Mouse (Mus musculus): ENCODE data around the gene Nupl1. TPM values are rescaled to one million over a fixed set of nuclear protein-coding genes. Genes with fewer than 3 reads are reported as not detected.

Gene Nupl1
- total and polyA plus RNA-seq, 2 experiments = not detected

DNA sequence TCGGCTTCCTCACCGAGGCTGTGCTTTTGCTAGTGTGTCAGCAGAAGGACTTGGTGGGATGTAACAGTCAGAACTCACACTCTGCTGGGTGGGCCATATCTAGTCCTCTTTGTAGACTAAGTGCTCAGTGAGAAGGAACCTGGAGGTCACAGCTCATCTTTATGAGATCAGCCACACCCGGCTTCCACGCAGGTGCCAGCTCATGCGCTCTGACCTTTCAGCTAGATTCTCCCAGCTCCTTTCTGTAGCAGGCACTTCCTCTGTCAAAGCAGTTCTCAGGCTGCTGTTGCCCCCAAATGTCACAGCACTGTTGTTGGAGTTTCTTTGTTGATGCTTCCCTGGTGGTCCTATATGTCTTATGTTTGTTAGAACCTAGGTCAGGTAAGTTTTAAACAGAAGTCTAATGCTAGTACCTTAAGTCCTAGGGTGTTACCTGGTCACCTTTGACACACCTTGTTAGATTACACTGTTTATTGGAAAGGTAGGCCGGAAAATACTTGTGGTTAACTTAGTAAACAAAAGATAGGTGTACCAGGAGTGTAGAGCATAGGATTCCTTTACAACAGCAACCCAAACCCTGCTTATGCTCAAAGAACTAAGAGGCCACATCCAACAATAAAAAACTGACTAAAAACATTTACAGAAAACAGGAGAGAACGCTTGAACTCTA lies 35.1 kb upstream of the Nupl1 start:
- Histone ChIP-seq H3K4me1 (ENCODE audit: control insufficient read depth, insufficient read depth, low read length) (no peaks in the 10 kb centered on the region), H3K27ac (replicated peaks; ENCODE audit: insufficient read depth, low read depth, low read length) (no peak overlapping the region), H3K9ac (ENCODE audit: low read depth, low read length) (no peak overlapping the region), H3K79me2 (ENCODE audit: control insufficient read depth, insufficient read depth, low read length) (no peaks in the 10 kb centered on the region), H3K27me3 (ENCODE audit: control insufficient read depth, insufficient read depth, low read length) (no peaks in the 10 kb centered on the region), H3K4me3 (ENCODE audit: insufficient read depth, low read depth, low read length) (no peak overlapping the region), H3K36me3 (ENCODE audit: control insufficient read depth, insufficient read depth, low read length) (peaks cover 32% of the 10 kb centered on the region)
- DNase-seq (ENCODE audit: extremely low read depth, low read depth, low spot score) = no peak
- TF ChIP-seq POLR2A (IDR thresholded peaks at IDR 0.05; ENCODE audit: extremely low read depth, insufficient read depth, low read length) (no peak), CTCF (IDR thresholded peaks at IDR 0.05; ENCODE audit: low read depth, low read length) (no peak)
- 90% methylated on average over 7 of the region's 7 CpGs for WGBS

DNA sequence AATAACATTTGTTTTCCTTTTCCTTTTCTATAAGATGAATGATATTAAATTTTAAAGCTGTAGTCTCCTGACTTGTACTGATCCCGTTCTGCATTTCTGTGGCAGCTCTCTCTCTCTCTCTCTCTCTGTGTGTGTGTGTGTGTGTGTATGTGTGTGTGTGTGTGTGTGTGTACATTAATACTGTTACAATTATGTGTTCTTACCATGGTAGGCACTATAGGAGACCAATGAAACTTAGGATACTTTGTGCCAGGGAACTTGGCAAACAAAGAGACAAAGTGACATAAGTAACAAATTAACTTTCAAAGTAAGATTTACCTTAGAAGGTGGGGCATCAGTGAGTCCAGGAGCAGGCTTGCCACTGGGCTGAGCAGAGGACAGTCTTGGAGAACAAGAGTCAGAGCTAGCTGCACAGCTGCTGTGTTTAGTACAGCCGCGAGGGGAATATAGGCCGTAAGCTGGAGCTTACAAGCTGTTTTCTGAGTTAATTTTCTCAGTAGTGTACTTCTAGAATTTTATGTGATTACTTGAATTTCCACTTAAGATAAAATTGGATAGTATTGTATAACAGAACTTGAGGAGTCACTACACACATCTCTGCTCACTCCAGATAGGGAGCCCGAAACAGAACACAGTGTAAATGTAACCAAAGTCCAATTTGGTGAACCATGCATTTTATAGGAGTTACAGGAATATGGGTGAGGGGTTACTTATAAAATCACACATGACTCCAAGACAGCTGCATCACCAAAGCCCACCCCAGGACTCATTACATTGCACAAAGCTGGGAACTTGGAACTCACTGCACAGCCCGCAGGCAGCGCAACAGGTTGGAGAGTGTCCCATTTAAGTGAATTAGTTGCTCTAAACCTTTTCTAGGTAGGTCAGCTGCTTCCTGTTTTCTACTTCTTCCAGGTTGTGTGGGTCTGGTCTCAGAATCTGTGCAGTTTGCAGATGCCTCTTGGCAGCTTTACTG lies 24.4 kb upstream of the Nupl1 start:
- H3K4me3 ChIP-seq (ENCODE audit: insufficient read depth, low read depth, low read length) = no peak overlapping the region
- H3K9ac ChIP-seq (ENCODE audit: low read depth, low read length) = no peak overlapping the region
- WGBS = 75% methylated on average over 7 of the region's 7 CpGs
- peak; percentile 34 for DNase-seq (ENCODE audit: extremely low read depth, low read depth, low spot score)
- H3K27me3 ChIP-seq (ENCODE audit: control insufficient read depth, insufficient read depth, low read length) = no peaks in the 10 kb centered on the region
- no peak overlapping the region for H3K27ac ChIP-seq (replicated peaks; ENCODE audit: insufficient read depth, low read depth, low read length)
- TF ChIP-seq CTCF (IDR thresholded peaks at IDR 0.05; ENCODE audit: low read depth, low read length) = no peak
- no peak for TF ChIP-seq POLR2A (IDR thresholded peaks at IDR 0.05; ENCODE audit: extremely low read depth, insufficient read depth, low read length)
- H3K36me3 ChIP-seq (ENCODE audit: control insufficient read depth, insufficient read depth, low read length) = peaks cover 13% of the 10 kb centered on the region
- H3K4me1 ChIP-seq (ENCODE audit: control insufficient read depth, insufficient read depth, low read length) = peaks cover 3% of the 10 kb centered on the region
- peaks cover 5% of the 10 kb centered on the region; the same call in 1 of the 2 replicates for H3K79me2 ChIP-seq (ENCODE audit: control insufficient read depth, insufficient read depth, low read length)

- Histone ChIP-seq H3K27me3 (ENCODE audit: control insufficient read depth, insufficient read depth, low read length) (no peaks in the 10 kb centered on the region), H3K9ac (ENCODE audit: low read depth, low read length) (no peak overlapping the region), H3K4me3 (ENCODE audit: insufficient read depth, low read depth, low read length) (no peak overlapping the region), H3K4me1 (ENCODE audit: control insufficient read depth, insufficient read depth, low read length) (peaks cover 3% of the 10 kb centered on the region), H3K36me3 (ENCODE audit: control insufficient read depth, insufficient read depth, low read length) (peaks cover 7% of the 10 kb centered on the region), H3K27ac (replicated peaks; ENCODE audit: insufficient read depth, low read depth, low read length) (no peak overlapping the region), H3K79me2 (ENCODE audit: control insufficient read depth, insufficient read depth, low read length) (peaks cover 13% of the 10 kb centered on the region)
- DNase-seq (ENCODE audit: extremely low read depth, low read depth, low spot score) = no peak
- TF ChIP-seq POLR2A (IDR thresholded peaks at IDR 0.05; ENCODE audit: extremely low read depth, insufficient read depth, low read length) = no peak
- TF ChIP-seq CTCF (IDR thresholded peaks at IDR 0.05; ENCODE audit: low read depth, low read length) = no peak
- WGBS = 73% methylated on average over 6 of the region's 6 CpGs
Observed at GRCm38 (mm10) chr14:60273346-60273745, 22.1 kb upstream of the Nupl1 start.

- WGBS = 83% methylated on average over 6 of the region's 6 CpGs
- no peak for TF ChIP-seq CTCF (IDR thresholded peaks at IDR 0.05; ENCODE audit: low read depth, low read length)
- TF ChIP-seq POLR2A (IDR thresholded peaks at IDR 0.05; ENCODE audit: extremely low read depth, insufficient read depth, low read length) = no peak
- Histone ChIP-seq H3K27me3 (ENCODE audit: control insufficient read depth, insufficient read depth, low read length) (no peaks in the 10 kb centered on the region), H3K4me1 (ENCODE audit: control insufficient read depth, insufficient read depth, low read length) (no peaks in the 10 kb centered on the region; the same call in none of the 2 replicates), H3K9ac (ENCODE audit: low read depth, low read length) (no peak overlapping the region), H3K27ac (replicated peaks; ENCODE audit: insufficient read depth, low read depth, low read length) (no peak overlapping the region), H3K79me2 (ENCODE audit: control insufficient read depth, insufficient read depth, low read length) (peaks cover 17% of the 10 kb centered on the region), H3K36me3 (ENCODE audit: control insufficient read depth, insufficient read depth, low read length) (no peaks in the 10 kb centered on the region), H3K4me3 (ENCODE audit: insufficient read depth, low read depth, low read length) (no peak overlapping the region)
- DNase-seq (ENCODE audit: extremely low read depth, low read depth, low spot score) = peak; percentile 7
Observed at GRCm38 (mm10) chr14:60269333-60269732, 18.1 kb upstream of the Nupl1 start.

- Histone ChIP-seq H3K27ac (replicated peaks; ENCODE audit: insufficient read depth, low read depth, low read length) (peak within 1 kb of the TSS; percentile 66), H3K36me3 (ENCODE audit: control insufficient read depth, insufficient read depth, low read length) (no peaks in the 10 kb centered on the region), H3K4me3 (ENCODE audit: insufficient read depth, low read depth, low read length) (peak within 1 kb of the TSS; percentile 91), H3K79me2 (ENCODE audit: control insufficient read depth, insufficient read depth, low read length) (peaks cover 11% of the 10 kb centered on the region), H3K27me3 (ENCODE audit: control insufficient read depth, insufficient read depth, low read length) (no peaks in the 10 kb centered on the region), H3K4me1 (ENCODE audit: control insufficient read depth, insufficient read depth, low read length) (no peaks in the 10 kb centered on the region), H3K9ac (ENCODE audit: low read depth, low read length) (peak within 1 kb of the TSS; percentile 89)
- peak; percentile 97 for DNase-seq (ENCODE audit: extremely low read depth, low read depth, low spot score)
- WGBS = 2% methylated on average over 51 of the region's 51 CpGs
- TF ChIP-seq POLR2A (IDR thresholded peaks at IDR 0.05; ENCODE audit: extremely low read depth, insufficient read depth, low read length) (0 out of 2 replicates have a peak, but pooled peaks have one; percentile 46), CTCF (IDR thresholded peaks at IDR 0.05; ENCODE audit: low read depth, low read length) (peak; percentile 95)
Observed at GRCm38 (mm10) chr14:60264990-60265876, 14.0 kb upstream of the Nupl1 start, which contains the start of gene Mtmr6. Gene Mtmr6, plus strand, starts transcription at chr14:60265228.
